Mouse (Mus musculus) liver, adult 2 months (tissue): ENCODE data around the gene Tff2.

ENCODE experiments used
- CTCF ChIP-seq: fragments of 200-500 bp; IDR thresholded peaks from 2 replicates; pipeline ENCODE4 v1.5.1; 2011; ENCODE audit warnings: low read depth, low read length, control low read depth
- POLR2A ChIP-seq: fragments of 200-500 bp; IDR thresholded peaks from 2 replicates; pipeline ENCODE4 v1.6.1; 2011; ENCODE audit warnings: low read length, control low read depth; ENCODE audit not compliant: insufficient read depth; ENCODE audit errors: extremely low read depth

GRCm38 (mm10) chr17:31136291-31136690 lies 7.8 kb downstream of the Tff2 start:
- TF ChIP-seq POLR2A (no peak), CTCF (no peak)
